Mouse (Mus musculus): ENCODE data around the gene Tmem39a.

- TF ChIP-seq CTCF (IDR thresholded peaks at IDR 0.05; ENCODE audit: low read depth): no peak
- TF ChIP-seq EP300 (IDR thresholded peaks at IDR 0.05; ENCODE audit: low read depth): no peak
These were observed 37.1 kb upstream of the Tmem39a start for GRCm38 (mm10) chr16:38521211-38521987.
